Mouse (Mus musculus) urinary bladder, adult 18-20 months (tissue): ENCODE data around the gene Scd4.
A peak's percentile ranks its signal among the peaks of the same experiment; 100 is the strongest.
"Not testable (repeated sequence)": the region's sequence is repeated elsewhere in the genome, so short reads cannot be mapped to it uniquely, and the experiment has no call there.

Source experiments
- DNase-seq, 2 experiments: peaks; one replicate each; pipeline ENCODE4 v3.0.0; 2022; ENCODE audit warnings: low spot score in 2 of 2, mixed read lengths in 2 of 2

Scd4 gene

GRCm38 (mm10) chr19:44300520-44300919 is 32.4 kb upstream of the Scd4 start:
- DNase-seq = no peak

- no peak for DNase-seq
These were observed 31.7 kb upstream of the Scd4 start for GRCm38 (mm10) chr19:44301176-44301575.

- no peak for DNase-seq
These were observed 31.1 kb upstream of the Scd4 start for GRCm38 (mm10) chr19:44301671-44302305.

GRCm38 (mm10) chr19:44302901-44303300 is 30.0 kb upstream of the Scd4 start:
- no peak for DNase-seq

- DNase-seq = no peak
These were observed 29.4 kb upstream of the Scd4 start for GRCm38 (mm10) chr19:44303502-44303901.

- DNase-seq = no peak
These were observed 28.5 kb upstream of the Scd4 start for GRCm38 (mm10) chr19:44304419-44304818.

GRCm38 (mm10) chr19:44304851-44305510 is 27.9 kb upstream of the Scd4 start:
- DNase-seq = no peak

- DNase-seq = no peak
These were observed 27.2 kb upstream of the Scd4 start for GRCm38 (mm10) chr19:44305701-44306100.

- DNase-seq = no peak
These were observed 26.7 kb upstream of the Scd4 start for GRCm38 (mm10) chr19:44306171-44306570.

GRCm38 (mm10) chr19:44307101-44307914 is 25.6 kb upstream of the Scd4 start:
- DNase-seq = no peak

GRCm38 (mm10) chr19:44307915-44308470 is 24.9 kb upstream of the Scd4 start:
- no peak for DNase-seq

GRCm38 (mm10) chr19:44308611-44309246 is 24.2 kb upstream of the Scd4 start:
- DNase-seq = no peak

GRCm38 (mm10) chr19:44309351-44310154 is 23.3 kb upstream of the Scd4 start:
- DNase-seq = no peak

- not testable (repeated sequence) for DNase-seq
These were observed 22.7 kb upstream of the Scd4 start for GRCm38 (mm10) chr19:44310155-44310575.

- no peak for DNase-seq
These were observed 22.1 kb upstream of the Scd4 start for GRCm38 (mm10) chr19:44310814-44311213.

- DNase-seq = no peak
These were observed 21.4 kb upstream of the Scd4 start for GRCm38 (mm10) chr19:44311306-44312006.

GRCm38 (mm10) chr19:44312007-44312360 is 20.9 kb upstream of the Scd4 start:
- DNase-seq = no peak

- no peak for DNase-seq
These were observed 19.8 kb upstream of the Scd4 start for GRCm38 (mm10) chr19:44313066-44313465.

GRCm38 (mm10) chr19:44314327-44314759 is 18.5 kb upstream of the Scd4 start:
- peak; percentile 84 to 86 for DNase-seq

GRCm38 (mm10) chr19:44314871-44315414 is 17.9 kb upstream of the Scd4 start:
- peak in 1 of 2 experiments; percentile 34 for DNase-seq
